Mouse (Mus musculus) liver, embryonic 14.5 days (tissue): Measurements from ENCODE around the gene Sec14l1. TPM values are rescaled to one million over a fixed set of nuclear protein-coding genes. Genes with fewer than 3 reads are reported as not detected.
"Not testable (repeated sequence)": the region's sequence is repeated elsewhere in the genome, so short reads cannot be mapped to it uniquely, and the experiment has no call there.

Experiments
- ATAC-seq: fragments of 200-750 bp; cut with Nextera tagmentation; 2 replicates; pipeline ENCODE4 v1.8.0; 2017; ENCODE audit warnings: moderate number of reproducible peaks, mild to moderate bottlenecking, moderate library complexity; ENCODE audit not compliant: insufficient read depth
- DNase-seq, 3 experiments: peaks; one replicate each; pipeline ENCODE4 v3.0.0-alpha.2; 2012 to 2013; ENCODE audit warnings: low read depth in 3 of 3, low spot score in 3 of 3
- H3K27ac ChIP-seq: fragments of 300-500 bp; sonication (generic); 2 replicates; pipeline ENCODE4 v1.5.1; 2014; ENCODE audit warnings: moderate library complexity, mild to moderate bottlenecking, control low read depth, inconsistent platforms
- H3K27me3 ChIP-seq: fragments of 300-500 bp; sonication (generic); 2 replicates; pipeline ENCODE4 v1.6.1; 2014; ENCODE audit warnings: mild to moderate bottlenecking, low read length, moderate library complexity; ENCODE audit not compliant: control insufficient read depth, insufficient read depth
- H3K36me3 ChIP-seq: fragments of 300-500 bp; sonication (generic); replicated peaks from 2 replicates; pipeline ENCODE4 v1.6.1; 2014; ENCODE audit warnings: low read depth; ENCODE audit not compliant: control insufficient read depth, insufficient read depth
- H3K4me1 ChIP-seq, 2 experiments: fragments of 200-500 bp in 1 of 2; fragments of 300-500 bp in 1 of 2; sonication (generic) in 1 of 2; replicated peaks; 2 replicates each; pipeline ENCODE4 v1.6.1; 2012 to 2014; ENCODE audit warnings: antibody characterized with exemption in 1 of 2, inconsistent platforms in 1 of 2, low read length in 1 of 2; ENCODE audit not compliant: control insufficient read depth in 2 of 2, insufficient read depth in 2 of 2
- H3K4me2 ChIP-seq: fragments of 300-500 bp; sonication (generic); 2 replicates; pipeline ENCODE4 v1.6.1; 2014; ENCODE audit warnings: low read depth, mild to moderate bottlenecking, control low read depth, moderate library complexity
- H3K4me3 ChIP-seq, 2 experiments: fragments of 200-500 bp in 1 of 2; fragments of 300-500 bp in 1 of 2; sonication (generic) in 1 of 2; 2 replicates each; pipeline ENCODE4 v1.5.1; 2012 to 2014; ENCODE audit warnings: low read depth in 2 of 2, low read length in 2 of 2, mild to moderate bottlenecking in 2 of 2, control low read depth in 1 of 2, inconsistent platforms in 1 of 2, moderate library complexity in 1 of 2; ENCODE audit not compliant: insufficient read depth in 1 of 2
- H3K9ac ChIP-seq: fragments of 300-500 bp; sonication (generic); replicated peaks from 2 replicates; pipeline ENCODE4 v1.6.1; 2014; ENCODE audit warnings: mild to moderate bottlenecking, control low read depth, moderate library complexity
- H3K9me3 ChIP-seq: fragments of 300-500 bp; sonication (generic); 2 replicates; pipeline ENCODE4 v1.6.1; 2016; ENCODE audit warnings: low read length, mixed read lengths; ENCODE audit not compliant: control insufficient read depth
- CTCF ChIP-seq: IDR thresholded peaks from 2 replicates; pipeline ENCODE4 v1.5.1; 2016; ENCODE audit warnings: antibody characterized with exemption, low read depth, control low read depth
- EP300 ChIP-seq: IDR thresholded peaks from 2 replicates; pipeline ENCODE4 v1.6.1; 2016; ENCODE audit warnings: antibody characterized with exemption, low read depth
- WGBS: fragments of 180-500 bp; shearing (Covaris S2); extraction: QIAGEN DNeasy Blood & Tissue Kit; methylation state at CpG from one replicate; pipeline ENCODE4 v1.1.7; 2014; ENCODE audit not compliant: insufficient replicate concordance; 5-methylcytosine and 5-hydroxymethylcytosine counted together
- polyA plus RNA-seq, 2 experiments: library from polyadenylated mRNA; depleted of rRNA in 1 of 2; stranded (reverse) in 1 of 2; unstranded in 1 of 2; fragments of >200 nt; fragmentation: Nextera tagmentation in 1 of 2; extraction: Ambion mirVana in 1 of 2; gene quantifications; 2 replicates each; pipeline versions ENCODE4 v1.2.1 to v1.2.3; 2012 to 2014

Gene Sec14l1
- polyA plus RNA-seq, 2 experiments, result 10.5 to 13.0 TPM

DNA sequence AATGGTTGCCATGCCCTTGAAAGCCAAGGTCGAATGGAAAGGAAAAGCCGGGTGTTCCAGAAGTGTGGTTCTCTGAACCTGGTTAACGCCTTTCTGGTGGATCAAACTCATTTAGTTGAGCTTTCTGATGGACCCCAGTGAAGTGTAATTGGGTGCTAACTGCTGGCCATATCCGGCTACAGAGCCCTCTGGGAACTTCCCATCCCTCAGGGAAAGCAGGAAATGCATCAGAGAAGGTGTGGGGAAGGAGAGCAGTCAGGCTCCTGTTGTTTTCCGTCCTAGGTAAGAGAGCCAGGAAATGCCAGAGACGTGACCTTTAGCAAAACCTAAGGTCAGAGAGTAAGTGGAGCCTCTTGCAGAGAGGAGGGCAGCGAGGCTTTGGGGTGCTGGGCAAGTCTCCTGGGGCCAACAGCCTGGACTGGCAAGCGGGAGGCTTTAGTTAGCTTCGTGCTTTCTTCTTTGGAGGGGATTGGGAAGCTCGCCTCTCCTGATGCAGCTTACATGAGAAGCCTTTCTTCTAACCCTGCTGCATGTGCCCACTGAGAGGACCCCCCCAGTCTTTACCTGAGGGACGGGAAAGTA, 32.5 kb upstream of the Sec14l1 start:
- peaks cover 21% of the 10 kb centered on the region for H3K36me3 ChIP-seq
- TF ChIP-seq CTCF (no peak), EP300 (no peak)
- no peak for DNase-seq
- H3K9ac ChIP-seq, result no peak overlapping the region
- H3K27me3 ChIP-seq, result no peaks in the 10 kb centered on the region
- no peak overlapping the region for H3K4me3 ChIP-seq
- no peak for ATAC-seq
- H3K9me3 ChIP-seq, result no peaks in the 10 kb centered on the region
- WGBS, result 72% methylated on average over 11 of the region's 11 CpGs
- no peak overlapping the region for H3K4me2 ChIP-seq
- no peak overlapping the region for H3K27ac ChIP-seq
- peaks cover 12 to 29% of the 10 kb centered on the region in 2 experiments for H3K4me1 ChIP-seq

GRCm38 (mm10) chr11:117083052-117083881, 31.7 kb upstream of the Sec14l1 start:
- Histone ChIP-seq H3K9me3 (no peaks in the 10 kb centered on the region), H3K27ac (no peak overlapping the region; the same call in 1 of the 2 replicates), H3K4me1 (peaks cover 5 to 25% of the 10 kb centered on the region in 2 experiments), H3K4me2 (no peak overlapping the region), H3K36me3 (peaks cover 18% of the 10 kb centered on the region), H3K9ac (no peak overlapping the region), H3K27me3 (no peaks in the 10 kb centered on the region), H3K4me3 (no peak overlapping the region)
- 58% methylated on average over 19 of the region's 19 CpGs for WGBS
- no peak for TF ChIP-seq CTCF
- TF ChIP-seq EP300, result no peak
- DNase-seq (peak in 1 of 3 experiments; percentile 37), ATAC-seq (no peak)

- H3K27ac ChIP-seq, DNase-seq, H3K27me3 ChIP-seq, H3K4me3 ChIP-seq, H3K9ac ChIP-seq, ATAC-seq, H3K9me3 ChIP-seq, H3K4me2 ChIP-seq: not testable (repeated sequence)
- peaks cover 5 to 26% of the 10 kb centered on the region in 2 experiments for H3K4me1 ChIP-seq
- 80% methylated on average over 3 of the region's 3 CpGs for WGBS
- peaks cover 12% of the 10 kb centered on the region for H3K36me3 ChIP-seq
Observed at GRCm38 (mm10) chr11:117083882-117084260, 31.1 kb upstream of the Sec14l1 start.

DNA sequence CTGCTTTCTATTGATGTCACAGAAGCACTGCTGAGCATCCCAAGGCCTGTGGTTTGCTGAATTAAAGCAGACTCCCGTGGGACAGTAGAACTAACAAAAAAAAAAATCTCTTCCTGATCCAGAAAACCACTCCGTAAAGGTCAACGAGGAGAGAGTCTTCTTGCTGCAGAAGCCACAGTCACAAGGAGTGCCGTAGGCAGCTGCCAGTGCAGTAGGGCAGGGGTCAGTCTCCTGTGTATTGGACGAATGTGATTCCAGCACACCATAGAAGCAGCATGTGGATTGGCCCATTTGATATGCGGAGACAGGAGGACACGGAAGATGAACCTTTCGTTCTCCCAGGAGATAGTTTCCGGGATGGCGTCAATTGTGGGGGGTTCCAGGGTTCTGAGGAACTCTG, 28.8 kb upstream of the Sec14l1 start:
- Histone ChIP-seq H3K36me3 (no peaks in the 10 kb centered on the region), H3K9me3 (no peaks in the 10 kb centered on the region), H3K27me3 (no peaks in the 10 kb centered on the region), H3K4me2 (no peak overlapping the region), H3K4me1 (peaks cover 3 to 19% of the 10 kb centered on the region in 2 experiments), H3K27ac (no peak overlapping the region), H3K4me3 (no peak overlapping the region), H3K9ac (no peak overlapping the region)
- DNase-seq, result no peak
- no peak for ATAC-seq
- TF ChIP-seq EP300, result no peak
- WGBS, result 79% methylated on average over 10 of the region's 10 CpGs

- H3K27ac ChIP-seq, result no peak overlapping the region
- DNase-seq, result no peak
- 0 out of 2 replicates have a peak, but pooled peaks have one; percentile 12 for ATAC-seq
Observed at GRCm38 (mm10) chr11:117087036-117087799, 27.8 kb upstream of the Sec14l1 start.

More at GRCm38 (mm10) chr11:117087036-117087799, 27.8 kb upstream of the Sec14l1 start:
- no peak overlapping the region for H3K4me2 ChIP-seq
- TF ChIP-seq CTCF, result no peak
- TF ChIP-seq EP300, result no peak
- 42% methylated on average over 9 of the region's 9 CpGs for WGBS
- no peaks in the 10 kb centered on the region for H3K36me3 ChIP-seq
- no peaks in the 10 kb centered on the region for H3K9me3 ChIP-seq
- H3K4me3 ChIP-seq, result no peak overlapping the region
- H3K9ac ChIP-seq, result no peak overlapping the region
- peaks cover 0 to 13% of the 10 kb centered on the region in 2 experiments; a peak in 3 of 4 replicates for H3K4me1 ChIP-seq
- no peaks in the 10 kb centered on the region for H3K27me3 ChIP-seq
